In the genomic region with DNA sequence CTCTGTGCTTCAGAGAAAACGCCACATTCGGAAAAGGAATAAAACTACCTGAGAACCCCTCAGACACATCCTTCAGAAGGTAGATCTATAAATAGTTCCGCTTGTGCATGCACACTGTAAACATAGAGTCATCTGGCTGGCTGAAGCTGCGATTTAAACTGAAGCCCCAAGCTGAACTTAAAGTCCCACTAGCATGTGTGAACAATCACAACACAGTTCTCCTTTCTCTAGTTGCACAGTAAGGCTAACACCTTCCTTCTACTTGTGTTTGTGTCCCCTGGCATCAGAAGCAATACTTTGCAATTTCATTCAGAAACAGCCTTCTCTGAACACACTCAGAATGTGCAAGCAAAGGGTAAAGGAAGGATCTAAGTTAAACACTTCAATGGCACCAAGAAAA, we compare ENCODE assay signal across 8 mouse cellular contexts.
A peak's percentile ranks its signal among the peaks of the same experiment; 100 is the strongest.
DNase-seq lines count a peak whose midpoint lies in the region; ATAC-seq lines count a peak whose summit lies in the region.

No protein-coding gene starts in this region.

- no peak overlapping the region for H3K9ac ChIP-seq in kidney, embryonic 15.5 days
- H3K9ac ChIP-seq in embryonic facial prominence, embryonic 14.5 days (ENCODE audit: low read depth, low read length), result peak overlapping the region; percentile 0
- peak overlapping the region; percentile 35 for H3K9ac ChIP-seq in hindbrain, embryonic 15.5 days
- peak overlapping the region; percentile 60 for H3K9ac ChIP-seq in neural tube, embryonic 13.5 days

- H3K4me3 ChIP-seq in kidney, embryonic 15.5 days (replicated peaks), result peak overlapping the region; percentile 23
- H3K4me3 ChIP-seq in embryonic facial prominence, embryonic 14.5 days (ENCODE audit: low read depth, low read length), result peak overlapping the region; percentile 16
- H3K4me3 ChIP-seq in hindbrain, embryonic 15.5 days, result peak overlapping the region; percentile 32
- H3K4me3 ChIP-seq in neural tube, embryonic 13.5 days, result peak overlapping the region; percentile 28

- no peaks in the 10 kb centered on the region for H3K9me3 ChIP-seq in kidney, embryonic 15.5 days (replicated peaks)
- H3K9me3 ChIP-seq in embryonic facial prominence, embryonic 14.5 days (ENCODE audit: control insufficient read depth, low read length), result no peaks in the 10 kb centered on the region
- H3K9me3 ChIP-seq in hindbrain, embryonic 15.5 days, result no peaks in the 10 kb centered on the region
- H3K9me3 ChIP-seq in neural tube, embryonic 13.5 days, result no peaks in the 10 kb centered on the region

- H3K4me2 ChIP-seq in kidney, embryonic 15.5 days, result peak overlapping the region; percentile 49
- peak overlapping the region; percentile 36 for H3K4me2 ChIP-seq in embryonic facial prominence, embryonic 14.5 days (ENCODE audit: low read depth, low read length)
- peak overlapping the region; percentile 50 for H3K4me2 ChIP-seq in hindbrain, embryonic 15.5 days
- H3K4me2 ChIP-seq in neural tube, embryonic 13.5 days, result peak overlapping the region; percentile 49

- WGBS in kidney, embryonic 15.5 days, result 52% methylated on average over 4 of the region's 4 CpGs
- WGBS in embryonic facial prominence, embryonic 14.5 days, result 47% methylated on average over 4 of the region's 4 CpGs
- WGBS in hindbrain, embryonic 15.5 days, result 42% methylated on average over 4 of the region's 4 CpGs
- 65% methylated on average over 4 of the region's 4 CpGs for WGBS in neural tube, embryonic 13.5 days

- peaks cover 27% of the 10 kb centered on the region for H3K4me1 ChIP-seq in kidney, embryonic 15.5 days
- H3K4me1 ChIP-seq in embryonic facial prominence, embryonic 14.5 days (ENCODE audit: control insufficient read depth, insufficient read depth, low read length), result peaks cover 18% of the 10 kb centered on the region
- peaks cover 31% of the 10 kb centered on the region for H3K4me1 ChIP-seq in hindbrain, embryonic 15.5 days (replicated peaks)
- H3K4me1 ChIP-seq in neural tube, embryonic 13.5 days (replicated peaks), result peaks cover 40% of the 10 kb centered on the region

- peak overlapping the region; percentile 84; the same call in 1 of the 2 replicates for H3K27ac ChIP-seq in kidney, embryonic 15.5 days
- H3K27ac ChIP-seq in embryonic facial prominence, embryonic 14.5 days (replicated peaks; ENCODE audit: low read depth, low read length), result no peak overlapping the region
- peak overlapping the region; percentile 75 for H3K27ac ChIP-seq in hindbrain, embryonic 15.5 days (replicated peaks)
- peak overlapping the region; percentile 77 for H3K27ac ChIP-seq in neural tube, embryonic 13.5 days (replicated peaks)

- ATAC-seq in kidney, embryonic 15.5 days (replicated peaks; ENCODE audit: low FRiP score), result no peak
- ATAC-seq in embryonic facial prominence, embryonic 14.5 days (ENCODE audit: low read depth), result no peak
- no peak for ATAC-seq in hindbrain, embryonic 15.5 days (ENCODE audit: low FRiP score, low read depth)
- no peak for ATAC-seq in neural tube, embryonic 13.5 days (ENCODE audit: low read depth)

- H3K27me3 ChIP-seq in kidney, embryonic 15.5 days, result no peaks in the 10 kb centered on the region
- no peaks in the 10 kb centered on the region for H3K27me3 ChIP-seq in embryonic facial prominence, embryonic 14.5 days (replicated peaks; ENCODE audit: control insufficient read depth, insufficient read depth, low read length)
- no peaks in the 10 kb centered on the region for H3K27me3 ChIP-seq in hindbrain, embryonic 15.5 days
- H3K27me3 ChIP-seq in neural tube, embryonic 13.5 days, result no peaks in the 10 kb centered on the region

- no peaks in the 10 kb centered on the region for H3K36me3 ChIP-seq in kidney, embryonic 15.5 days
- no peaks in the 10 kb centered on the region for H3K36me3 ChIP-seq in embryonic facial prominence, embryonic 14.5 days (ENCODE audit: control insufficient read depth, insufficient read depth, low read length)
- H3K36me3 ChIP-seq in hindbrain, embryonic 15.5 days, result no peaks in the 10 kb centered on the region
- no peaks in the 10 kb centered on the region for H3K36me3 ChIP-seq in neural tube, embryonic 13.5 days

- DNase-seq in kidney, postnatal 25 days, result no peak
- DNase-seq in embryonic facial prominence, embryonic 14.5 days (ENCODE audit: low spot score), result peak; percentile 14
- DNase-seq in spleen, adult 18-20 months, result no peak
- DNase-seq in testis, postnatal 14 days (ENCODE audit: low spot score), result no peak
- DNase-seq in layer of hippocampus, adult 9-11 months, result no peak
